Mouse (Mus musculus): ENCODE results near the gene Fam92b. TPM values are rescaled to one million over a fixed set of nuclear protein-coding genes. Genes with fewer than 3 reads are reported as not detected.
A peak's percentile ranks its signal among the peaks of the same experiment; 100 is the strongest.

The Fam92b gene
- under 1 TPM in 1 of 2 experiments, not detected in 1; 0.33 TPM for total RNA-seq (2021)
- long read RNA-seq, experiment 1: 0 reads
- long read RNA-seq, experiment 2: 0 reads

GRCm38 (mm10) chr8:120177318-120178123 is at the start of gene Fam92b:
Gene Fam92b, minus strand, starts transcription at chr8:120177466.
- DNase-seq (ENCODE audit: low spot score in 2 of 2): peak; percentile 52 to 64

GRCm38 (mm10) chr8:120225421-120226151 is 48.3 kb upstream of the Fam92b start:
- peak; percentile 17 to 48 for DNase-seq (ENCODE audit: low spot score in 2 of 2)

- DNase-seq (ENCODE audit: low spot score in 2 of 2): no peak
Measured at GRCm38 (mm10) chr8:120224521-120225420, 47.5 kb upstream of the Fam92b start.

- no peak for DNase-seq (ENCODE audit: low spot score in 2 of 2)
Measured at GRCm38 (mm10) chr8:120222548-120222947, 45.3 kb upstream of the Fam92b start.

- peak in 1 of 2 experiments; percentile 10 for DNase-seq (ENCODE audit: low spot score in 2 of 2)
Measured at GRCm38 (mm10) chr8:120216855-120217830, 39.9 kb upstream of the Fam92b start.

- no peak for DNase-seq (ENCODE audit: low spot score in 2 of 2)
Measured at GRCm38 (mm10) chr8:120215416-120216141, 38.3 kb upstream of the Fam92b start.

GRCm38 (mm10) chr8:120213939-120214338 is 36.7 kb upstream of the Fam92b start:
- DNase-seq (ENCODE audit: low spot score in 2 of 2): peak; percentile 47 to 59

- no peak for DNase-seq (ENCODE audit: low spot score in 2 of 2)
Measured at GRCm38 (mm10) chr8:120213229-120213628, 36.0 kb upstream of the Fam92b start.

- DNase-seq (ENCODE audit: low spot score in 2 of 2): no peak
Measured at GRCm38 (mm10) chr8:120212596-120212995, 35.3 kb upstream of the Fam92b start.

- DNase-seq (ENCODE audit: low spot score in 2 of 2): no peak
Measured at GRCm38 (mm10) chr8:120211345-120211744, 34.1 kb upstream of the Fam92b start.

GRCm38 (mm10) chr8:120208113-120208512 is 30.8 kb upstream of the Fam92b start:
- DNase-seq (ENCODE audit: low spot score in 2 of 2): no peak

GRCm38 (mm10) chr8:120207364-120207763 is 30.1 kb upstream of the Fam92b start:
- no peak for DNase-seq (ENCODE audit: low spot score in 2 of 2)

- DNase-seq (ENCODE audit: low spot score in 2 of 2): no peak
Measured at GRCm38 (mm10) chr8:120205916-120206315, 28.6 kb upstream of the Fam92b start.

GRCm38 (mm10) chr8:120204736-120205360 is 27.6 kb upstream of the Fam92b start:
- DNase-seq (ENCODE audit: low spot score in 2 of 2): no peak

- DNase-seq (ENCODE audit: low spot score in 2 of 2): no peak
Measured at GRCm38 (mm10) chr8:120202546-120202945, 25.3 kb upstream of the Fam92b start.

GRCm38 (mm10) chr8:120201351-120201750 is 24.1 kb upstream of the Fam92b start:
- DNase-seq (ENCODE audit: low spot score in 2 of 2): no peak

GRCm38 (mm10) chr8:120192118-120192517 is 14.9 kb upstream of the Fam92b start:
- no peak for DNase-seq (ENCODE audit: low spot score in 2 of 2)

- DNase-seq (ENCODE audit: low spot score in 2 of 2): no peak
Measured at GRCm38 (mm10) chr8:120191633-120192032, 14.4 kb upstream of the Fam92b start.

Measured in layer of hippocampus, postnatal 14 days (tissue).